Mouse (Mus musculus) large intestine, adult 2 months (tissue): ENCODE data around the gene Prkce. TPM values are rescaled to one million over a fixed set of nuclear protein-coding genes. Genes with fewer than 3 reads are reported as not detected.

ENCODE experiments used
- DNase-seq: peaks from one replicate; pipeline ENCODE4 v3.0.0-alpha.2; 2012; ENCODE audit warnings: low read depth, low spot score
- WGBS: fragments of 180-500 bp; shearing (Covaris S2); methylation state at CpG from one replicate; pipeline ENCODE4 v1.1.7; 2018; 5-methylcytosine and 5-hydroxymethylcytosine counted together
- polyA plus RNA-seq: library from polyadenylated mRNA; depleted of rRNA; stranded (reverse); fragments of >200 nt; gene quantifications from 2 replicates; pipeline ENCODE4 v1.2.3, GENCODE M21; 2012

Prkce gene
- polyA plus RNA-seq, 1 experiment: 3.3 TPM

DNA sequence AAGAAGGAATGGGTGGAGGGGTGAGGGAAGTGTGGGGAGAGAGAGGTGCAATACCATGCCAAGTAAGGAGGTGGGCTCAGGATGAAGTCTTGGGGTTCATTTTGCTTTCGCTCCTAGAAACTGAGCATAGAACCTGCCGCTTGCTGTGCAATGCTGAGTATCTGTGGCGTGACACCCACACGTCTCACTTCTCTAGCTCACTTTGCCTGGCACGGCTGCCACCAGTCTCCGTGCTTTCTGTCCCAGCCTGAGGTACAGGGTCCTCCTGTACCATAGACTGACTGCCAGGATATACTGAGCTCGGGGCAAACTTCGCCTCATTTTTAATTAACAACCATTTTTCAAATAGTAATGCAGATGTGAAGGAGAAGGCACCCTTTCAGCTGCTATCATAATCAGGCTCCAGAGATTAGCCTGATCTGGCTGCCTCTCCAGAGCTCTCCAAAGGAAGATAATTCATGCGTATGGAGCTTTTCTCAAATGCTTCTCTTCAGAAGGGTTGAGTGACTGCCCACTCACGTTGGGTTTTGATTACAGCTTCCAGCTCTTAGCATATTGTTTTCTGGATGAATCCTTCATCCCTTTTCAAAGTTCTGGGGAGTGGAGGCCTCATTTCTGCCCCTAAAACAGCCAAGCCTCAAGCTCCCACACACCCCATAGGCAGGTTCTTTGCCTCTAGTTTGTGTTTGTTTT, 253.2 kb downstream of the Prkce start:
- WGBS: 90% methylated on average over 10 of the region's 10 CpGs
- DNase-seq: no peak

DNA sequence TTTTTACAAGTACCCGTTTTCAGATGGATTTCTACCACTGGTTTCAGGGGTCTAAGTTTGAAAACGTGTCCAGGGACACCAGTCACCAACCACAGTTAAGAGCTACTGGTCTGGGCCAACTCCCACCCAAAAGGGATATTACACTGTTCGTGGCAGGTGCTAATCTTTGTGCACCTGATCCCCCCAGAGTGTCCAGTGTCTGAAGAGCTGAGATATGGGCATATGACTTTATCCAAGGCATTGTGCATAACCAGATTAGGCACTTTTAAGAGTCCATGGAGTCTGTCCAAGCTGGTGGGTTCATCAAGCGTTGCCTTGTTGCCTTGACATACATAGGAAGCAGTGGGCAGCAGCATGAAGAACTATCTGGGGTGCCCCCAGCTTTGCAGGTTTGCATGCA, 254.4 kb downstream of the Prkce start:
- DNase-seq: no peak
- 80% methylated on average over 4 of the region's 4 CpGs for WGBS

DNA sequence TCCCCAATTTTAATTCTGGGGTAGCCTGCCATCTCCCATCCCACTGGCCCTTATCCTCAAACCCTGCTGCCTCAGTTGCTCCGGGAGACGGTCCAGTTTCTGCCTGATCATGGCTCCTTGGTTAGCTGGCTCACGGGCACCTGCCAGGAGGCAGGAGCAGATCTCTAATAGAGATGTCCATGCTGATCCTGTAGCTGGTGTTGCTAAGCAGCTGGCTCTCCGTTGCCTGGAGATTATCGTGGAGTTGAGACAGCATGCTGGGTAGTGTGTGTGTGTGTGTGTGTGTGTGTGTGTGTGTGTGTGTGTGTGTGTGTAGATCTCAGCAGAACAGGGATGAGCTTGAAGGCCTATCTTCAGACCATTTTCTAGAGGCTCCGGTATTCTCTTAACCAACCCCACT, 262.3 kb downstream of the Prkce start:
- no peak for DNase-seq
- 93% methylated on average over 6 of the region's 6 CpGs for WGBS

DNA sequence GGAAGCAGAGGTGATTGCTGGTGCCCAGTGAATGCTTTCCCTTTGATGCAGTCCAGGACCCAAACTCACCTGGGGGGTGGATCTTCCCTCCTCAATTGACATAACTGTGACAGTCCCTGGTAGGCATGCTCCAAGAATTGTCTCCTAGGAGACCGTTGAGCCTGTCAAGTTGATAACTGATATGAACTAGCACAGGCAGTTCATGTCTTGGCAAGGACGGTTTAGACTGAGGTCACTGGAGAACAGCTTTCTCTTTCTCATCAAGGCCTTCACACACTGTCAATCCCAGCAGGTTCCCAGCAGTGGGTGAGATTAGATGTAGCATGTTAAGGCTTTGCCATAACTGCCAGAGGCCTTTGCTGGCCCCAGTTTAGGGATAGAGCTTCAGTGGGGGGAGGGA, 265.5 kb downstream of the Prkce start:
- 82% methylated on average over 2 of the region's 2 CpGs for WGBS
- no peak for DNase-seq

DNA sequence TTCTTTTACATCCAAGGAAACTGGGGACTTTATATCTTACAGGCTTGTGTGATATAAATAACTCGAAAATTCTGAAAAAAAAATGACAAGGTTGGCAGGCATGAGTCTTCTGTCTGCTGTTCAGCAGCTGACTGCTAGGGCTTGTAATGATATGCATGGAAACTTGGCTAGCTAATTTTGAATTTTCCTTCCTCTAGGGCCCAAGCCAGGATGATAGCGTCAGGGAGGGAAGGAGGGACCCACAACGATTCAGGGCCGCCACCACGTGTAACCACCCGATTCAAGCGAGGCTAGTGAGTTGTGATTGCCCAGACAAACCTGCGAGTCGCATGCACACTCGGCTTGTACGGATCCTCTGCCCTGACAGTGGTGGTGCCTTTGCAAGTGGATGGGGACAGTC, 266.2 kb downstream of the Prkce start:
- 84% methylated on average over 11 of the region's 11 CpGs for WGBS
- DNase-seq: no peak

DNA sequence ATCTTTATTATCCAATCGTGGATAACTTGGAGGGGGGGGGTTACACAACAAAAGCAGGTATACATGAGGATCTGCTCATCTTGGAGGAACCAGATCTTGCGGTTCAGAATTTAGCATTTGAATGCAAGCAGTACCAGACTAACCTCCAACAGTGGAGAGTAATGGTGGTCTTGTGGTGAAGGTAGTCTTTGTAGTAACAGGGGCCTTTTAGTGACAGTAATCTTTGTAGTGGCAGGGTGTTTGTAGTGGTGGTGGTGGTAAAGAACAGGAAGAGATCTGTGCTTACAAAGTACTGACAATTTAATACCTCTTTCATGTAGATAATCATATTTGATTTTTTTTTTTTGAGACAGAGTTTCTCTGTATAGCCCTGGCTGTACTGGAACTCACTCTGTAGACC, 267.2 kb downstream of the Prkce start:
- no peak for DNase-seq
- WGBS: 74% methylated on average over 2 of the region's 2 CpGs

DNA sequence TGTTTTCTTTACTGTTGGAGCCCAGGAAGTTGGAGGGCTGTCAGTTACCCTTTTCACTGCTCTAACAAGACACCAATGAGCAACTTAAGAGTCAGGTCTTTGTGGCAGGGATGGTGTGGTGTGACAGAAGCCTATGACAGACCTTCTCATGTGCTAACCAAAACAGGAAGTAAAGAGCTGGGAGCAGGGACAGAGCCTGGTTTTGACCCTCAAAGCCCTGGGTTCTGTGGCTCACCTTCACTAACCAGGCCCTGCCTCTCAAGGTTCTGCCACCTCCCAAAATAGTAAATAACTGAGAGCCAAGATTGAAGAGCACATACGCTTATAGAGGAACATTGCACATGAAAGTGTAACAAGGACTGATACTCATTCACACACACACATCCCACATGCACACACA, 268.0 kb downstream of the Prkce start:
- WGBS: 88% methylated on average over 1 of the region's 1 CpGs
- no peak for DNase-seq

DNA sequence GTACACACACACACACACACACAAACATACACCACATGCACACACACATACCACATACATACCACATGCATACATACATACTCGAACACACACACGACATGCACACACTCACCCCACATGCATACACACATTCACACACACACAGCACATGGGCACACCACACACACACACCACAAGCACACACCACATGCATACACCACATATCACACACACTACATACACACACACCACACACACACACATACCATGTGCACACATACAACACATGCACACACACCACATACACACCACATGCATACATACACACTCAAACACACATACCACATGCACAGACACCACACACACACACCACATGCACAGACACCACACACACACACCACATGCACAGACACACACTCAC, 268.4 kb downstream of the Prkce start:
- DNase-seq: no peak
- 98% methylated on average over 2 of the region's 2 CpGs for WGBS

DNA sequence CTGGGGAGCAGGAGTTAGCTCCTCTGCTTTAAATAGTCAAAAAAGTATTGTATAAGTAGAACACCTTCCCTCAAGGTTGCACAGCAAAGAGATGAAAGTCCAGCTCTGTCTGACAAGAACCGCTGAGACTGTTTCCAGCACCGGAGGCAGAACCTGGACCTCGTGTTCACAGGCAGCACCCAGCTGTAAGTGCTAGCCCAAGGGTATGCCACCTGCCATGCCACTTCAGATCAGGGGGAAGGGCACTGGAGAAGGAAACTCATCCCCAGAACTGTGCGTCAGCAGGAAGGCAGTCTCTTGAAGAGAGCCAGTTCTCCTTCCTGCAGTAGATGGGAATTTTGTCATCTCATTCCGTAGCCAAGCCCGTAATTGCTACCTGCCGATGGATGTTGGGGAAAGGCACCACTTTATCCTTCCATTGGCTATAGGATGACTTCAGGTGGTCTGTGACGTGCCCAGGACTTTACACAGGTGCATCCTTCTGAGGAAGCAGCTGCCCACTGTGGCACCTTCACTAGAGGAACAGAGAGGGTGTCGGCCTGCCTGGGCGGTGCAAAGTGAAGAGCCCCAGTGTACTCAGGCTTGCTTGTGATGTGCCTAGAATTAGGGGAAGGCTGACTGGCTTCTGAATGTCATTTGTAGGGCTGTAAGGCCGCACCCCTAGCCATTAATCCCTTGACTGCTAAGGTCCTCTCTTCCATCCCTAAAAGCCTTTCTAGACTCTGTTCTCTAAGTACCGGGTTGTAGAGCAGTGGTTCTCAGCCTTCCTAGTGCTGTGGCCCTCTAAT, 269.2 kb downstream of the Prkce start:
- 72% methylated on average over 12 of the region's 12 CpGs for WGBS
- no peak for DNase-seq

DNA sequence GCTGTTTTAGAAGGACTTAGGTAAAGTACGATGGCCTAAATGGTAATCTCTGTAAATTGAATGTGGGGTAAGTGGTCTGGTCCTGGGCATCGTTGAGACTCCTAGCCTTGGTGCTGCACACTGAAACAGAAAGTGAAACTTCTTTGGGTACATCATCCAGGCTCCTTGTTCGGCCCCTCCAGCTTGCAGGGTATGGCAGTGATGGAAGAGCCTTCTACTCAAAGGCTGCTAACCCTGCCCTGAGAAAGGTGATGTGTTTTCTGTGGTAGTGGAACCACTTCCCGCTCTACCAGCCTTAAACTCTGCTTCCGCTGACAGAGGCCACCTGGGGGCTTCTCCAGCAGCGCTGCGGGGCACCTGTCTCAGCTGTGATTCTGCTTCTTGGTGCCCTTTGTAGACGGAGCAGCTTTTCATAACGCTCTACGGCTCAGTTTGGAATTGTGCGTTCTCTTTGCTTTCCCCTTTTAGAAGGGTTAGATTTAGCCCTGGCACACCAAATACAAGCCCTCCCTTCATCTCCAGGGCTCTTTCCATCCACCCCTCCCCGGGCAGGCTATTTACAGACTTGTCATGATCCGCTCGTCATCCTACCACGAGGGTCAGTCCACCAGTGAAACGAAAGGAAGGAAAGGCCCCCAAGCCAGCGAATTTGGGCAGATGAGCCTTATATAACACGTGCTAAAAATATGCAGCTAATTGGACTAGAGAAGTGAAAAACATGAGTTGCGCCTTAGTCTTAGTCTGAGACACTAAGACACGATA, 270.1 kb downstream of the Prkce start:
- WGBS: 66% methylated on average over 20 of the region's 20 CpGs
- DNase-seq: no peak

DNA sequence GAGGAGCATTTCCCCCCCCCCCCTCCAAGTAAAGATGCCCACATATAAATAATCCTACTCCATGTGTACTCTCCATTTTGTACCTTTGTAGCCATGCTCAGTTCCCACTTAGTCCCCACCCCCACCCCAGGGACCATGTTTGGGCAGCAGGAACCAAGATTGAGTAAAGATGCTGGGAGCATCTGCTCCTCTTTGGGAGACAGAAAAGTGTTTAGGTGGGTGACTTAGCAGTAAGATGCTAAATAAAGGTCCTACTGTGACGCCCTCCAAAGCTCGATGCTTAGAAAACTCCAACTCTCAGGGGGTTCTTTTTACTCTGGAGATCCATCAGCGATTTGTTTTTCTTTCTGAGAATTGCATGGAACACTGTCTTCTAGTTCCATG, 270.7 kb downstream of the Prkce start:
- WGBS: 89% methylated on average over 3 of the region's 3 CpGs
- no peak for DNase-seq

DNA sequence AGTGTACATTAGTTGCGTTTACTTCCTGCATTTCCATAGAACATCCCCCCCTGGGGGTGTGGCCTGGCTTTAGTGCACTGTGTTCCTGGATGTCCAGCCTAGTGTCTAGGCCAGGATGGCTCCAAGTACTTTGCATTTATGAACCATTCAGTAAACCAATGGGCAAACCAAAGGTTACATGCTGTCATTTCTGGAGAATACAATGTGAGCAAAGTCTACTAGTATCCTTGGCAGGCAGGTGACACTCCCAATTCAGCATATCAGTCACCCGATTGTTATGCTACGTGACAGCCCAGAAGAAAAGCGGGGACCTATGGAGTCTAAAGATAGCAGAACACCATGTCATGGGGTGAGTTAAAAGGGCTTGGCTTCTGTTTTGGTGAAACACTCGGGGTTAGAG, 271.2 kb downstream of the Prkce start:
- WGBS: 33% methylated on average over 5 of the region's 5 CpGs

DNA sequence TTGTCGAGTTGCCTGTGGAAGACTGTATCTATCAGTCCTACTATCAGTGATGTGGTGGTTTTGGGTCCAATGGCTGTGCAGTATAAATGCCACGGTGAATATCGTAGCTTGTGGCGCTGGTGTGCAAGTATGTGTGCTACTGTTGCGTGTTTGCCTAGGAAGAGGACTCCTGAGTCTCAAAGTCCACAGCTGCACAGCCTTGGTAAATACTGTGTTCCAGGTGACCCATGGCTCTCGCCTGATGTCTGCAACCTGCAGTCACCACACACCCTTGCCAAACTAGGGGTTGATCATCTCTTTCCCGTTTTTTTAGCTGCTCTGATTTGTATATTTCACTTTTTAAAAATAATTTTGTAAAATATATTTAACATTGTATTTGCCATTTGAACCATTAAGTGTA, 273.5 kb downstream of the Prkce start:
- WGBS: 34% methylated on average over 7 of the region's 7 CpGs
- no peak for DNase-seq

More for the DNA sequence above, 271.2 kb downstream of the Prkce start:
- DNase-seq: peak; percentile 76

DNA sequence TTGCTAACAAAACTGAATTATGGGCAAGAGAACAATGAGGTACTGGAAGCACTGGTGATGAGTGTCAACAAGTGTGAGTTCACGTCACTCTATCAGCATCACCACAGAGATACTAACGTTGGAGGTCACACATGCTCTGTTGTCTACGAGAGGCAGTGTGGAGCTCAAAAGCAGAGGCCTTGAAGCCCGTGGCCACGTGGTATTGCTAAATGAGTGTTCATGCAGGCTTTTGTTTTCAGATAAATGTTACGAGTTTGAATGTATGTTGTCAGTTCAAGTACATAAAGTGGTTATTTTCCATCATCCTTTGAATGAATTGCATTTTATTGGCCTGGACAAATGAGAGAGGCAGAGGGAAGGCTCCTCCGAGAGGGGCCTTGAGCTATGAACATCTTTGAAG, 276.3 kb downstream of the Prkce start:
- no peak for DNase-seq
- 77% methylated on average over 7 of the region's 7 CpGs for WGBS

DNA sequence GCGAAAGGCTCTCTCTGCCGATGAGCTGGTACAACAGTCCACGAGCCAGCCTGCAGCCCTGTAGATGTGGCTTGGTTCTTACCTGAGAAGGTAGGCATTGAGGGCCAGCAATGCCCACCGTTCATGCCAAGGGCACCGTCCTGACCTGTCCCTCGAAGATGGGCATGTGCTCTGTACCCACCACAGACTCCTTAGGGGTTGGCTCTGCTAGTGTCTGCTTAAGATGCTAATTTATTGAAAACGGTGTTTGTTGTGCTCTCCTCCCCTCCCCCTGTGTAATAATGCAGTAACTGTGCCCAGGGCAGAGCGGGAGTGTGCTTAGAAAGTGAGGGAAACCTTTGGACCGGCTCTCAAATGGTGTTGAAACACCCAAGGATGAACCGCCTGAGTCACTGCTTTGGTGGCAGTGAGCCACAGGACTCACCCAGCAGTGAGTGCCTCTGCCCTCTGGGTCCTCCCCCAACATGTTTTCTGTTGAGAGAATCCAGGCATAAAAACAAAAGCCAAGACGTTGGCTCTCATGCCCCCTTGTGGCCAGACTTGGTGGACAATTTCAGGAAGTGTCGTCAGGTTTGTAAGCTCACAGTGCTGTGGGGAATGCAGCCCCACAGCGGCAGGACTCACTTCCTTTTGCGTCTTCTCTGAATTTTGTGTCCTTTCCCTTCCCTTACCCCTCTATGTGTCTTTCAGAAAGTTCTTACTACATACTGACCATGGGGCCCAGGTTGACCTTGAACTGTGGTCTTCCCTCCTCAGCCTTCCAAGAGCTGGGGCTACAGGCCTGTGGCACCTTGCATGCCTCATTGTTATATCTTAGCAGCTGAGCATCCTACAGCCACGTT, 277.2 kb downstream of the Prkce start:
- peak; percentile 99 for DNase-seq
- WGBS: 19% methylated on average over 15 of the region's 15 CpGs

DNA sequence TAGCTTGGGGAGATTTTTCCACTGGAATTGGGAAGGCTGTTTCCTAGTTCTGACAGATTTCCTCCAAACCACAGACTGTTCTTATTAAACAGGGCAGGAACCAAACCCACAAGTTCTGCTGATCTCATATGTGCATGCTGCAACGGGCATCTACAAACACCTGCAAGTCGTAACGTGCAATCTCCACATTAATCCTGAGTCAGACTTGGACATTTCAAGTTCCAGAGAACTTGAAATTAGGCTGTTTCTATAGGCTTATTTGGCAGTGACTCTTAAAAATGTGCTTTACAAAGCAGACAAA, 277.8 kb downstream of the Prkce start:
- WGBS: 29% methylated on average over 3 of the region's 3 CpGs
- no peak for DNase-seq

DNA sequence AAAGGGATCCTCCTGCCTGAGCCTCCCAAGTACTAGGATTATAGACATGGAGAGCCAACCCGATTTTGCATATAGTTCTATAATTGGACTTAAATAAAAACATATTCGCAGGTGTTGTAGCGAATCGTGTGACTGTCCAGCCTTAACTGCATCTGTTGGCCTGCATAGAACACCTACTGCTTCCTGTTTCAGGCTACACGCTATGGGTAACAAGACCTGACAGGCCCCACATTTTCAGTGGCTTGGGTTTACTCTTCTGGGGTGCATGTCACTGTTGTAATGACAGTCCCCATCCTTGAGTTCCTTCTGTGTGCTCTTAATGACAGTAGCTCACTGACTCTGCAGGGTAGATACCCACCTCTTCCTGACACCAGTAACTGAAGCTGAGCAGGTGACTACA, 278.3 kb downstream of the Prkce start:
- 90% methylated on average over 5 of the region's 5 CpGs for WGBS
- no peak for DNase-seq

DNA sequence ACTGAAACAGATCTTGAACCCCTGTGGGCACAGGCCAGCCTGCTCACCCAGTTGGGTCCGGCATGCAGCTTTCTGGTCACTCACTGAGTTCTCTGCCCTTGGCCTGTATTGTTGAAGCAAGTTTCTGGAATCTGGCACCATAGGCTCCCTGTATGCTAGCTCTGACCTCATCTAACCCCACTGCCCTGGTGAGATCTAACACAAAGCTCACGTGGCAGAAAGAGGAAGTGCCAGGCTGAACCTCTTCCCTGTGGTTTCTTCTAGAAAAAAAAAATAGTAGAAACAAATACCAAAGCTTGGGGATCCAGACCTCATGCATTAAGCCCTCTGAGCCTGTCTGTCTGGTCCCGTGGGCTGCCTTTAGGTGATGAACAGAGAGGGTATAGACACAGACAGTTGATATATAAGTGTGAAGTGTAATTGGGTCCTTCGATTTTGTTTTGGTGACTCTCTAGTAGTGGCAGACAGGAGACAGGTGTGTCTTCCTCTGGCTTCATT, 279.6 kb downstream of the Prkce start:
- WGBS: 63% methylated on average over 4 of the region's 4 CpGs
- DNase-seq: no peak

DNA sequence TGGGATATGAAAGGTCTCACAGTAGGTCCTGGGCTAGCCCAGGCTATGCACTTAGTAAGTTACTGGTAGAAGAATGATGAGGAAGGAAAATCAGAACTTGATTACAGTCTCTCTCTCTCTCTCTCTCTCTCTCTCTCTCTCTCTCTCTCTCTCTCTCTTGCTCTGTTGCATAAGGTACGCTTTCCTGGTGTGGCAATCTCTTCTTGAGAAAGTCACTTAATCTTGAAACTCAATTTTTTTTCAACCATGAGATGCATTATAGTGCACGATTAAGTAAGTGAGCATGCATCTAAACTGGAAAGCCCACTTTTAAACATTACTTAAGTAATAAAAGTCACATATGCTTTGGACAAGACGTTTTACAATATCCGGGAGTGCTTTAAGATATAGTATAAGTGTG, 285.3 kb downstream of the Prkce start:
- 53% methylated on average over 4 of the region's 4 CpGs for WGBS

More for the DNA sequence above, 285.3 kb downstream of the Prkce start:
- no peak for DNase-seq
